Mouse (Mus musculus): ENCODE measurements around the gene Col23a1.

DNA sequence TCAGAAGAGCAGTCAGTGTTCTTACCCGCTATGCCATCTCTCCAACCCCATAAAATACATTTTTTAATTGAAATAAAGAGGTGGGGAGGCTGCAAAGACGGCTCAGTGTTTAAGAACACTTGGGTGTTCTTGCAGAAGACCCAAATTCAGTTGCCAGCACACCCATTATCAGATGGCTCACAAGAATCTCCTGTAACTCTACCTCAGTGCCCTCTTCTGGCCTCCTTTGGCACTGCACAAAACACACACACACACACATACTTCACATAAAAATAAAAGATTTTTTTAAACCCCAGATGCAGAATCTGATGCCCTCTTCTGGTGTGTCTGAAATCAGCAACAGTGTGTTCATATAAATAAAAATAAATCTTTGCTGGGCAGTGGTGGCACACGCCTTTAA is 299.1 kb downstream of the Col23a1 start:
- no peak for TF ChIP-seq POLR2A (IDR thresholded peaks at IDR 0.05; ENCODE audit: low read depth, low read length)
- TF ChIP-seq CTCF (IDR thresholded peaks at IDR 0.05; ENCODE audit: extremely low read depth, insufficient read depth, insufficient read length, insufficient replicate concordance), result no peak
